Mouse (Mus musculus): ENCODE measurements at regions not wholly inside any gene's neighbourhood (a gene's known extent, or its start where the extent isn't known, plus 50 kb on each side); places are given as distances from the start of the nearest gene placed in this dataset.

- DNase-seq (ENCODE audit: low spot score) = no peak
Observed at GRCm38 (mm10) chr14:60439106-60439505, 66.0 kb downstream of the Amer2 start.

- DNase-seq (ENCODE audit: low spot score) = no peak
Observed at GRCm38 (mm10) chr14:60443821-60444551, 70.9 kb downstream of the Amer2 start.

GRCm38 (mm10) chr14:60444552-60444937 is 71.5 kb downstream of the Amer2 start:
- DNase-seq (ENCODE audit: low spot score) = no peak

GRCm38 (mm10) chr14:60446037-60446436 is 73.0 kb downstream of the Amer2 start:
- DNase-seq (ENCODE audit: low spot score) = no peak

GRCm38 (mm10) chr14:60451216-60451615 is 78.2 kb downstream of the Amer2 start:
- no peak for DNase-seq (ENCODE audit: low spot score)

- no peak for DNase-seq (ENCODE audit: low spot score)
Observed at GRCm38 (mm10) chr14:60451684-60452083, 78.6 kb downstream of the Amer2 start.

- no peak for DNase-seq (ENCODE audit: low spot score)
Observed at GRCm38 (mm10) chr14:60456767-60457166, 83.7 kb downstream of the Amer2 start.

GRCm38 (mm10) chr14:60484996-60485888 is 112.2 kb downstream of the Amer2 start:
- no peak for DNase-seq (ENCODE audit: low spot score)

- no peak for DNase-seq (ENCODE audit: low spot score)
Observed at GRCm38 (mm10) chr14:60485889-60486274, 112.8 kb downstream of the Amer2 start.

GRCm38 (mm10) chr14:60486278-60486935 is 113.3 kb downstream of the Amer2 start:
- no peak for DNase-seq (ENCODE audit: low spot score)

- no peak for DNase-seq (ENCODE audit: low spot score)
Observed at GRCm38 (mm10) chr14:60489111-60489510, 116.1 kb downstream of the Amer2 start.

- DNase-seq (ENCODE audit: low spot score) = no peak
Observed at GRCm38 (mm10) chr14:60490886-60491285, 117.8 kb downstream of the Amer2 start.

- DNase-seq (ENCODE audit: low spot score) = no peak
Observed at GRCm38 (mm10) chr14:60495441-60495840, 122.4 kb downstream of the Amer2 start.

GRCm38 (mm10) chr14:60502552-60502951 is 129.5 kb downstream of the Amer2 start:
- no peak for DNase-seq (ENCODE audit: low spot score)

- DNase-seq (ENCODE audit: low spot score) = no peak
Observed at GRCm38 (mm10) chr14:60505066-60505465, 128.7 kb upstream of the Spata13 start.

GRCm38 (mm10) chr14:60506296-60506695 is 127.5 kb upstream of the Spata13 start:
- no peak for DNase-seq (ENCODE audit: low spot score)

GRCm38 (mm10) chr14:60513560-60513959 is 120.2 kb upstream of the Spata13 start:
- DNase-seq (ENCODE audit: low spot score) = no peak

- no peak for DNase-seq (ENCODE audit: low spot score)
Observed at GRCm38 (mm10) chr14:60515094-60515786, 118.6 kb upstream of the Spata13 start.

- DNase-seq (ENCODE audit: low spot score) = no peak
Observed at GRCm38 (mm10) chr14:60517891-60518290, 115.9 kb upstream of the Spata13 start.

GRCm38 (mm10) chr14:60523010-60523409 is 110.8 kb upstream of the Spata13 start:
- DNase-seq (ENCODE audit: low spot score) = no peak

GRCm38 (mm10) chr14:60524869-60525268 is 108.9 kb upstream of the Spata13 start:
- DNase-seq (ENCODE audit: low spot score) = no peak
